Mouse (Mus musculus): Measurements from ENCODE around the gene Tmem147.

DNA sequence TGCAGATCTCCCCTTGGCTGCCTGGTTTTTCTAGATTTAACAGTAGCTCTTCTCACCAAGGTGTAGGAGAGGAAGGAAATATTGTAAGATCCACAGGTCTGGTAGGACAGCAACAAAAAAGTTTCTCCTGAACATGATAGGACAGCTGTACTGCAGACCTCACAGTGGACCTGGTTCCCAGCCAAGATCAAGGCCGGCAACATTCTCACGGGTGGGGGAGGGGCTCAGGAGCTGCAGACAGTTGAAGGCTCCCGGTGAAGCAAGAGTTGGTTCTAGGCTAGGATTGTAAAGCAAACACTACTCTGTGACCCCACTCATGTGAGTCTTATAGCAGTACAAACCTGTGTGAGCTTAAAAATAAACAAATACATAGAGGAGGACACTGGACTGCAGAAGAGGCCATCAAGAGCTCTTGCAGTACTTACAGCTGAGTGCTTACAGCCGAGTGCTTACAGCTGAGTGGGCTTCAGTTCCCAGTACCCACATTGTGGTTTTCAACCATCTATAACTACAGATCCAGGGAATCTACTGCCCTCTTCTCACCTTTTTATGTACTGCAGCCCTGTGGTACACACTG lies 14.8 kb upstream of the Tmem147 start:
- no peak for TF ChIP-seq POLR2A (IDR thresholded peaks at IDR 0.05; ENCODE audit: control insufficient read depth, extremely low read depth, insufficient read depth, low read length, poor library complexity)
- no peak for TF ChIP-seq CTCF (IDR thresholded peaks at IDR 0.05; ENCODE audit: borderline replicate concordance, control insufficient read depth, extremely low read depth, insufficient read depth, low read length, poor library complexity)

Measured in thymus, adult 2 months (tissue).